8 mouse cellular contexts compared by ENCODE assay signal in genomic region chr15:78876258-78876696, GRCm38 (mm10). TPM values are rescaled to one million over a fixed set of nuclear protein-coding genes. Genes with fewer than 3 reads are reported as not detected.
DNase-seq lines count a peak whose midpoint lies in the region; ATAC-seq and TF ChIP-seq lines count a peak whose summit lies in the region.

No protein-coding gene starts in this region.

- peak; percentile 75 for ATAC-seq in Patski
- ATAC-seq in hindbrain, embryonic 13.5 days (ENCODE audit: low FRiP score) = peak; percentile 19; the same call in 1 of the 2 replicates

- peak overlapping the region; percentile 91 for H3K9ac ChIP-seq in hindbrain, embryonic 13.5 days

- peak; percentile 83 for DNase-seq in Patski (ENCODE audit: low read depth, low spot score)
- peak; percentile 87 to 91 for DNase-seq in cerebellum, postnatal 25 days
- peak; percentile 77 to 82 for DNase-seq in frontal cortex, postnatal 10 days (ENCODE audit: low spot score in 2 of 2)
- peak; percentile 52 to 70 for DNase-seq in layer of hippocampus, postnatal 25 days (ENCODE audit: extremely low spot score in 1 of 2, low spot score in 1 of 2)
- peak; percentile 96 for DNase-seq in lung, postnatal 10 days
- peak; percentile 78 for DNase-seq in ovary, postnatal 14 days (ENCODE audit: low spot score)
- peak; percentile 73 for DNase-seq in thymus, postnatal 25 days

- H3K9me3 ChIP-seq in hindbrain, embryonic 13.5 days = no peaks in the 10 kb centered on the region

- no peaks in the 10 kb centered on the region for H3K27me3 ChIP-seq in Patski
- H3K27me3 ChIP-seq in hindbrain, embryonic 13.5 days = no peaks in the 10 kb centered on the region

- POLR2A ChIA-PET in Patski (lab: Charles Lee) = interaction anchor here (0.5 kb wide), 1 partner anchor 58 kb away, joined by 3 read pairs; the partner anchor contains the start of gene Nol12

- peaks cover 35% of the 10 kb centered on the region for H3K4me1 ChIP-seq in hindbrain, embryonic 13.5 days (replicated peaks)

- 3% methylated on average over 17 of the region's 17 CpGs for WGBS in hindbrain, embryonic 13.5 days

- in situ Hi-C loops in Patski (cut with MboI; ENCODE audit: low pct_unique_long_range_greater_than_20kb) = no loop called here

- H3K4me3 ChIP-seq in hindbrain, embryonic 13.5 days = peak overlapping the region; percentile 74

- CTCF ChIA-PET in Patski (lab: Charles Lee) = interaction anchor here (0.9 to 1.2 kb wide), 2 partner anchors 42 to 54 kb away, joined by 3 to 5 read pairs; no protein-coding TSS in a partner anchor

- H3K36me3 ChIP-seq in hindbrain, embryonic 13.5 days = peaks cover 17% of the 10 kb centered on the region

- peak overlapping the region; percentile 99 for H3K27ac ChIP-seq in hindbrain, embryonic 13.5 days

- H3K4me2 ChIP-seq in hindbrain, embryonic 13.5 days = peak overlapping the region; percentile 94

- no peak for TF ChIP-seq CTCF in Patski (IDR thresholded peaks at IDR 0.05)

RNA-seq across cellular contexts. Expression of gene Gga1, which starts 0.7 kb away (rescaled TPM):
- polyA plus RNA-seq in Patski (2021) = 60.7 TPM
- 49.9 and 50.6 TPM in 2 replicates for polyA plus RNA-seq in hindbrain, embryonic 13.5 days (2015; fragmentation: Nextera tagmentation; extraction: Ambion mirVana)
- total RNA-seq in layer of hippocampus, postnatal 25 days (2021) = 10 to 100 TPM; 57.1 to 59.0 TPM

RNA-seq across cellular contexts. Expression of gene Lgals2, which starts 20.9 kb away (rescaled TPM):
- 0.90 TPM for polyA plus RNA-seq in Patski (2021)
- polyA plus RNA-seq in hindbrain, embryonic 13.5 days (2015; fragmentation: Nextera tagmentation; extraction: Ambion mirVana) = not detected in 2 replicates
- total RNA-seq in layer of hippocampus, postnatal 25 days (2021) = not detected

RNA-seq across cellular contexts. Expression of gene Gm49510, which starts 23.2 kb away (rescaled TPM):
- polyA plus RNA-seq in Patski (2021) = 0.14 TPM
- polyA plus RNA-seq in hindbrain, embryonic 13.5 days (2015; fragmentation: Nextera tagmentation; extraction: Ambion mirVana) = not detected in 2 replicates
- not detected for total RNA-seq in layer of hippocampus, postnatal 25 days (2021)

RNA-seq across cellular contexts. Expression of gene Sh3bp1, which starts 23.3 kb away (rescaled TPM):
- polyA plus RNA-seq in Patski (2021) = 13.6 TPM
- 3.8 and 4.5 TPM in 2 replicates for polyA plus RNA-seq in hindbrain, embryonic 13.5 days (2015; fragmentation: Nextera tagmentation; extraction: Ambion mirVana)
- 10 to 100 TPM; 24.3 to 25.3 TPM for total RNA-seq in layer of hippocampus, postnatal 25 days (2021)

RNA-seq across cellular contexts. Expression of gene Cdc42ep1, which starts 33.9 kb away (rescaled TPM):
- polyA plus RNA-seq in Patski (2021) = 111 TPM
- polyA plus RNA-seq in hindbrain, embryonic 13.5 days (2015; fragmentation: Nextera tagmentation; extraction: Ambion mirVana) = 9.5 and 11.0 TPM in 2 replicates
- 10 to 100 TPM; 14.2 to 14.9 TPM for total RNA-seq in layer of hippocampus, postnatal 25 days (2021)

Comparison
In these comparisons a context has a peak if more than half of its experiments do, and no peak if none do; other contexts are left out.
1. Peak in every context shown above with its lines: DNase-seq, ATAC-seq, H3K4me3 ChIP-seq and H3K27ac ChIP-seq.